Mouse (Mus musculus): ENCODE data around the gene Gm20388. TPM values are rescaled to one million over a fixed set of nuclear protein-coding genes. Genes with fewer than 3 reads are reported as not detected.
A peak's percentile ranks its signal among the peaks of the same experiment; 100 is the strongest.

Gene Gm20388
- total and polyA plus RNA-seq, 2 experiments from 2014 or later, result 51.3 TPM; not detected in 1

DNA sequence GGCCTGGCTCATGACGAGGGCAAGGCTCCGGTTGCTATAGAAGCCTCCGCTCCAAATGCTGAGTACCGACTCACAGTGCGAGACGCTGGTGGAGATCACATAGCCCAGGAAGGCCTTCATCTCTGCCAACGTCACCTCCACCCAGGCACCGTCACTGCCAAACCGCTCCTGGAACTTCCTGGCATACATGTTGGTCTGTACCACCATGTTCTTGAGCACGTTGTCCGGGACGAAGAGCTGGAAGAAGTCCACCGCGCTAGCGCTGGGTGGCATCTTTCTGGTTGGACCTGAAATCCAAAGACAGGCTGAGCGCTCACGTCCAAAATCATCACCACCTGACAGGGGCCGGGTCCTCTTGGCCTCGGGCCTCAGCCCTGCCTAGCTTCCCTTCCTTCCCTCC lies 4473.7 kb downstream of the Gm20388 start:
- no peak for TF ChIP-seq CTCF (IDR thresholded peaks at IDR 0.05; ENCODE audit: low read depth)

DNA sequence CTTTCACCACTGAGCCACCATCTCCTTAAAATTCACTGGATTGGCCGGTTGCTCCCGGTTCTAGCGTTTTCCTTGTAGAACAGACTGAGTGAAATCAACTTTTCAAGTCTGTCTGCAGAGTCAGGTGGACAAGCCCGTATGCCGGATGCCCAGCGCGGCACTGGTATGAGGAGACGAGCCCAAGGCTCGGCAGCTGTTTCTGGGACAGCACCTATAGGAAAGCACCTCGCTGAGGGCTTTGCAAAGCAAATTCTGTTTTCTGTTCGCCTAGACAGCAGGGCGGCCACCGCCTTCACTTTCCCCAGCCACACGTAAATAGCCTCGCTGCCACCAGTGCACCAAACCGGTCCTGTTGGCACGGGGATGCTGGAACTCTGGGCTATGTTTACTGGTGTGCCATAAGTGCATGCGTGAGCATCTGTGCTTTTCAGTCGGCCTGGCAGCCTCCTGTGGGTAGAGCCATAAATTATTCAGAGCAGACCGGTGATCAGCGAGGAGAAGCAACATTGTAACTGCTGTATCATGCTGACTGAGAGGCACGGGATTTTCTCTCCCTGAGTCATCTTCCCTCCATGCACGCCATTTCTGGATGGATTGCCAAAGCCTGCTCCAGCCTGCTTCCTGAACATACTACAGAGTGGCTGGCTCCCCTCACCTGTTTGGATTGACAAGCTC lies 4475.7 kb downstream of the Gm20388 start:
- H3K4me1 ChIP-seq (ENCODE audit: insufficient read depth), result 0 out of 2 replicates have a peak, but pooled peaks cover 4% of the 10 kb centered on the region
- no peak overlapping the region for H3K27ac ChIP-seq (ENCODE audit: low read depth, low read length)
- H3K9me3 ChIP-seq (ENCODE audit: low read length), result no peaks in the 10 kb centered on the region
- 64% methylated on average over 23 of the region's 23 CpGs for WGBS
- no peak overlapping the region for H3K4me2 ChIP-seq (ENCODE audit: low read depth)
- no peak for TF ChIP-seq CTCF (IDR thresholded peaks at IDR 0.05; ENCODE audit: low read depth)
- ATAC-seq (peak; percentile 84), DNase-seq (peak; percentile 78)
- no peak overlapping the region for H3K4me3 ChIP-seq (ENCODE audit: low read depth, low read length)
- H3K36me3 ChIP-seq (ENCODE audit: insufficient read depth), result no peaks in the 10 kb centered on the region
- no peaks in the 10 kb centered on the region for H3K27me3 ChIP-seq (ENCODE audit: insufficient read depth, low read length)
- H3K9ac ChIP-seq, result no peak overlapping the region

More for the DNA sequence above, 4473.7 kb downstream of the Gm20388 start:
- no peak for ATAC-seq
- no peak overlapping the region for H3K27ac ChIP-seq (ENCODE audit: low read depth, low read length)
- H3K9ac ChIP-seq, result no peak overlapping the region
- H3K4me3 ChIP-seq (ENCODE audit: low read depth, low read length), result no peak overlapping the region
- H3K36me3 ChIP-seq (ENCODE audit: insufficient read depth), result peaks cover under 1% of the 10 kb centered on the region; the same call in 1 of the 2 replicates
- DNase-seq, result no peak
- H3K27me3 ChIP-seq (ENCODE audit: insufficient read depth, low read length), result no peaks in the 10 kb centered on the region
- no peaks in the 10 kb centered on the region for H3K9me3 ChIP-seq (ENCODE audit: low read length)
- 88% methylated on average over 19 of the region's 19 CpGs for WGBS
- H3K4me1 ChIP-seq (ENCODE audit: insufficient read depth), result no peaks in the 10 kb centered on the region
- no peak overlapping the region for H3K4me2 ChIP-seq (ENCODE audit: low read depth)

DNA sequence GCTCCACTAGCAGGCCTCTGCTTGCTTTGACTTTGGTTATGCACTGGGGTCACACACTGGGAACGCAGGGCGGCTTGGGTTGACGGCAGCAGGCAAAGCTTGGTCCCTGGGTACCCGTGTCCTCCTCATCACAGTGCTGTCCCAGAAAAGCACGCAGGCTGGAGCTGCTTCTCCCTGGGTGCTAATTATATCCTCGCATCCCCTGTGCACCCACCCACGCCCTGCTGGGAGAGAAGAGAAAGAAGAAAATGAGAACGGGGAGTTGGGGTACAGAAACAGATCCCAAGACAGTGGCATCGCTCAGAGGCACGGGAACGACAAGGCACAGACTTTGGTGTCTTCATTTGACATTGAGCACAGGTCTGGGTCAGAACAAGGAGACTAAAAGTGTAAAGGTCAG lies 4478.9 kb downstream of the Gm20388 start:
- no peaks in the 10 kb centered on the region for H3K36me3 ChIP-seq (ENCODE audit: insufficient read depth)
- no peak overlapping the region for H3K4me3 ChIP-seq (ENCODE audit: low read depth, low read length)
- no peak overlapping the region for H3K9ac ChIP-seq
- no peak for TF ChIP-seq CTCF (IDR thresholded peaks at IDR 0.05; ENCODE audit: low read depth)
- H3K27ac ChIP-seq (ENCODE audit: low read depth, low read length), result 0 out of 2 replicates have a peak overlapping the region, but pooled peaks have one; percentile 2
- no peak for DNase-seq
- no peaks in the 10 kb centered on the region for H3K27me3 ChIP-seq (ENCODE audit: insufficient read depth, low read length)
- no peak overlapping the region for H3K4me2 ChIP-seq (ENCODE audit: low read depth)
- no peak for ATAC-seq
- H3K9me3 ChIP-seq (ENCODE audit: low read length), result no peaks in the 10 kb centered on the region
- WGBS, result 79% methylated on average over 11 of the region's 11 CpGs
- 0 out of 2 replicates have a peak, but pooled peaks cover 7% of the 10 kb centered on the region for H3K4me1 ChIP-seq (ENCODE audit: insufficient read depth)

DNA sequence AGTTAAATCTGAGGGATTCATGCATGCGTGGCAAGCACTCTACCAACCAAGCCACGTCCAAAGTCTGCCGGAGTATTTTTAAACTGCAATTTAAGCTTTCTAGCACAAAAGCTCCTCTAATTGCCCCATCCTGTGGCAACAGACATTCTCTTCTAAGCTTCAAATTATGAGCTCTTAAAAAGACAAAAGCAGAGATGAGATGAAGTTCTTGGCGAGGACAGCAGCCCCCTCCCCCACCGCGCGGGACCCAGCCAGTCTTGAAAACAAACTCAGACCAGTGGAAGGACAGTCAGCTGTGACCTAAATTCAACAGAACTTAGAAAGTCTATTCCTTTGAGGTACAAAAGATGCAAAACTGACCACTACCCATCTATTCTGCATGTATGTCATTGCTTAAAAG lies 4480.6 kb downstream of the Gm20388 start:
- DNase-seq (peak; percentile 40), ATAC-seq (peak; percentile 26)
- H3K36me3 ChIP-seq (ENCODE audit: insufficient read depth), result no peaks in the 10 kb centered on the region

DNA sequence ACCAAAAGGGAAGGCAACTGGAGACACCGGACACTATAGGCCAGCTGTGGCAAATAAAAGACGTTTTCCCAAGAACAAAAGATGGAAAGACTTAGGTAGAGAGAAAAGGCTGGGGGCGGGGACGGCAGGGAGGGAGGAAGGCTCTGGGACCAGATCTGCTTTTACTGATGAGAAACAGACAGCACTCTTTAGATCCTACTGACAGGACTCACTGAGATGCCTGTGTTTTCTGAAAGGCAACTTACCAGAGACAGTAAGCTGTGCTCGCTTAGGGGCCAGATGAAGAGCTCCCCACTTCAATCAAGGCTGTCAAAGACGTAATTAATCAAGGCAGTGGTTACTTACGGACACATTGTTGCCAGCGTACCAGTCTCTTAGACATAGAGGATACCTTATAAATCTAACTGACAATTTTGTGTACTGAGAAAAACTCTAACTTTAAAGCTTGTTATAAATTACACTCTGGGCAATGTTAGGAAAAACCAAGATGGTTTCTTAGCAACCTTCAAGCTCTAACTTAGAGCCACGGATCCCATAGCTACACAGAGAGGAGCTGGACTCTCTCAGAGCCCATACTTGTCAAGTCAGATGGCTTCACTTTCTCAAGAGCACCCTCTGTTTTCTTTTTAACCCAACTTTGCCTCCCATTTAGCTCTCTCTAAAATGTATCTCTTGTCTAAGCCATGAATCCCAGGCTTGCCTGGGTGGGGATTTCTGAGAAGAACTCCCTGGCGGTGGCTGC lies 4481.8 kb downstream of the Gm20388 start:
- H3K4me2 ChIP-seq (ENCODE audit: low read depth), result no peak overlapping the region
- no peaks in the 10 kb centered on the region for H3K27me3 ChIP-seq (ENCODE audit: insufficient read depth, low read length)
- peak overlapping the region; percentile 22; the same call in 1 of the 2 replicates for H3K27ac ChIP-seq (ENCODE audit: low read depth, low read length)
- 53% methylated on average over 10 of the region's 10 CpGs for WGBS
- H3K36me3 ChIP-seq (ENCODE audit: insufficient read depth), result no peaks in the 10 kb centered on the region
- ATAC-seq (0 out of 2 replicates have a peak, but pooled peaks have one; percentile 21), DNase-seq (no peak)
- no peak overlapping the region for H3K9ac ChIP-seq
- H3K4me3 ChIP-seq (ENCODE audit: low read depth, low read length), result no peak overlapping the region
- no peak for TF ChIP-seq CTCF (IDR thresholded peaks at IDR 0.05; ENCODE audit: low read depth)
- H3K9me3 ChIP-seq (ENCODE audit: low read length), result no peaks in the 10 kb centered on the region
- H3K4me1 ChIP-seq (ENCODE audit: insufficient read depth), result 0 out of 2 replicates have a peak, but pooled peaks cover 7% of the 10 kb centered on the region

More for the DNA sequence above, 4480.6 kb downstream of the Gm20388 start:
- TF ChIP-seq CTCF (IDR thresholded peaks at IDR 0.05; ENCODE audit: low read depth), result no peak
- Histone ChIP-seq H3K27ac (ENCODE audit: low read depth, low read length) (0 out of 2 replicates have a peak overlapping the region, but pooled peaks have one; percentile 0), H3K9me3 (ENCODE audit: low read length) (no peaks in the 10 kb centered on the region), H3K9ac (no peak overlapping the region), H3K27me3 (ENCODE audit: insufficient read depth, low read length) (no peaks in the 10 kb centered on the region), H3K4me2 (ENCODE audit: low read depth) (no peak overlapping the region), H3K4me1 (ENCODE audit: insufficient read depth) (0 out of 2 replicates have a peak, but pooled peaks cover 7% of the 10 kb centered on the region), H3K4me3 (ENCODE audit: low read depth, low read length) (no peak overlapping the region)
- 62% methylated on average over 7 of the region's 7 CpGs for WGBS

DNA sequence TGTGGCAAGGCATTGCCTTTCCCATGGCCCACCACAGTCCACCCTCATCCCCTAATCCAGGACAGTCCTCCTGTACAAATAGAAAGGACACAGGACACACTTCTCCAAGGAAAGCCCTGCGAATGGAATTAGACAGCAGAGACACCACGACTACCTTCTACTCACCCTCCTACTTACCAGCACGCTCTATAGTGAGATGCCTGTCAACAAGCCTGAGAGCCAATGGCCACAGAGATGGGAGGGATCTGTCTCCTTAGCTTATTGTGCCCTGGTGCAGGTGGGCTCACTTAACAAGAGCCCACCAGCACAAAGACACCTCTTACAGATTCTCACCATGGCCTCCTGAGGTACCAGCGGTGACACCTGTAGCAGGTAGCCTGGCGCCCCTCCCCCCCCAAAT lies 4482.4 kb downstream of the Gm20388 start:
- Histone ChIP-seq H3K9ac (no peak overlapping the region), H3K27ac (ENCODE audit: low read depth, low read length) (no peak overlapping the region), H3K4me1 (ENCODE audit: insufficient read depth) (0 out of 2 replicates have a peak, but pooled peaks cover 7% of the 10 kb centered on the region), H3K4me2 (ENCODE audit: low read depth) (no peak overlapping the region), H3K27me3 (ENCODE audit: insufficient read depth, low read length) (no peaks in the 10 kb centered on the region), H3K4me3 (ENCODE audit: low read depth, low read length) (no peak overlapping the region), H3K36me3 (ENCODE audit: insufficient read depth) (no peaks in the 10 kb centered on the region), H3K9me3 (ENCODE audit: low read length) (no peaks in the 10 kb centered on the region)
- no peak for TF ChIP-seq CTCF (IDR thresholded peaks at IDR 0.05; ENCODE audit: low read depth)
- DNase-seq (no peak), ATAC-seq (no peak)
- 84% methylated on average over 5 of the region's 5 CpGs for WGBS

DNA sequence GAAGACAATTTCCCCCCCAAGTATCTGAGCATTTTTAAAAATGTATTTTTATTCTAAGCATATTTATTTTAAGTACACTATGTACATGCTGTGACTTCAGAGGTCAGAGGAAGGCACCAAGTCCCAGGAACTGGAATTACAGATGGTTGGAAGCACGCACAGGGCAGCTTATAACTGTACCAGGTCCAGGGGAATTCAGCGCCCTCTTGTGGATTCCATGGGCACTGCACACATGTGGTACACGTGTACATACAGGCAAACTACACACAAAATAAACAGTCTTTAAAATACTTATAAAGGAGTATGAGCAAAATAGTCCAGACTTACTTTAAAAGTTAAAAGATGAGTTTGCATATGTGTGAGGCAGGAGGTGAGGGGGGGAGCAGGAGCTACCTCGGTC lies 4483.3 kb downstream of the Gm20388 start:
- DNase-seq (no peak), ATAC-seq (no peak)
- Histone ChIP-seq H3K4me2 (ENCODE audit: low read depth) (no peak overlapping the region), H3K4me3 (ENCODE audit: low read depth, low read length) (no peak overlapping the region), H3K9ac (no peak overlapping the region), H3K4me1 (ENCODE audit: insufficient read depth) (0 out of 2 replicates have a peak, but pooled peaks cover 7% of the 10 kb centered on the region), H3K9me3 (ENCODE audit: low read length) (no peaks in the 10 kb centered on the region), H3K36me3 (ENCODE audit: insufficient read depth) (no peaks in the 10 kb centered on the region), H3K27me3 (ENCODE audit: insufficient read depth, low read length) (no peaks in the 10 kb centered on the region), H3K27ac (ENCODE audit: low read depth, low read length) (no peak overlapping the region)
- TF ChIP-seq CTCF (IDR thresholded peaks at IDR 0.05; ENCODE audit: low read depth), result peak; percentile 51
- WGBS, result 87% methylated on average over 4 of the region's 4 CpGs

All from forebrain, postnatal 0 days (tissue).